Mouse (Mus musculus): ENCODE data around the gene Pdk2. TPM values are rescaled to one million over a fixed set of nuclear protein-coding genes. Genes with fewer than 3 reads are reported as not detected.
A peak's percentile ranks its signal among the peaks of the same experiment; 100 is the strongest.

The Pdk2 gene
- 9.7 and 15.3 TPM in 2 replicates for polyA plus RNA-seq (2016; fragmentation: Nextera tagmentation; extraction: Ambion mirVana)

GRCm38 (mm10) chr11:95041139-95041609 is at the start of gene Pdk2:
TSS of gene Pdk2 (minus strand) at chr11:95041354.
- no peaks in the 10 kb centered on the region for H3K36me3 ChIP-seq
- H3K4me1 ChIP-seq = peaks cover 40% of the 10 kb centered on the region
- H3K9me3 ChIP-seq (replicated peaks) = no peaks in the 10 kb centered on the region
- H3K27me3 ChIP-seq (ENCODE audit: low read depth, poor library complexity, severe bottlenecking) = peaks cover 27% of the 10 kb centered on the region
- WGBS = under 1% methylated on average over 41 of the region's 41 CpGs
- DNase-seq (ENCODE audit: low spot score) = peak; percentile 97
- H3K27ac ChIP-seq (replicated peaks) = peak within 1 kb of the TSS; percentile 74
- H3K4me3 ChIP-seq = peak within 1 kb of the TSS; percentile 76

- Histone ChIP-seq H3K4me3 (no peak overlapping the region), H3K9me3 (replicated peaks) (no peaks in the 10 kb centered on the region), H3K36me3 (no peaks in the 10 kb centered on the region), H3K27ac (replicated peaks) (no peak overlapping the region), H3K27me3 (ENCODE audit: low read depth, poor library complexity, severe bottlenecking) (0 out of 2 replicates have a peak, but pooled peaks cover 6% of the 10 kb centered on the region), H3K4me1 (peaks cover 42% of the 10 kb centered on the region)
- DNase-seq (ENCODE audit: low spot score) = no peak
- 86% methylated on average over 16 of the region's 16 CpGs for WGBS
Measured at GRCm38 (mm10) chr11:95088857-95089779, 48.0 kb upstream of the Pdk2 start.

GRCm38 (mm10) chr11:95088286-95088685 is 47.1 kb upstream of the Pdk2 start:
- Histone ChIP-seq H3K27ac (replicated peaks) (no peak overlapping the region), H3K36me3 (no peaks in the 10 kb centered on the region), H3K4me1 (peaks cover 46% of the 10 kb centered on the region), H3K4me3 (no peak overlapping the region), H3K9me3 (replicated peaks) (no peaks in the 10 kb centered on the region), H3K27me3 (ENCODE audit: low read depth, poor library complexity, severe bottlenecking) (0 out of 2 replicates have a peak, but pooled peaks cover 6% of the 10 kb centered on the region)
- no peak for DNase-seq (ENCODE audit: low spot score)
- 58% methylated on average over 7 of the region's 7 CpGs for WGBS

- WGBS = 70% methylated on average over 17 of the region's 17 CpGs
- no peak overlapping the region for H3K4me3 ChIP-seq
- DNase-seq (ENCODE audit: low spot score) = no peak
- no peaks in the 10 kb centered on the region for H3K36me3 ChIP-seq
- H3K27ac ChIP-seq (replicated peaks) = peak overlapping the region; percentile 29; the same call in 1 of the 2 replicates
- peaks cover 46% of the 10 kb centered on the region for H3K4me1 ChIP-seq
- 0 out of 2 replicates have a peak, but pooled peaks cover 6% of the 10 kb centered on the region for H3K27me3 ChIP-seq (ENCODE audit: low read depth, poor library complexity, severe bottlenecking)
- no peaks in the 10 kb centered on the region for H3K9me3 ChIP-seq (replicated peaks)
Measured at GRCm38 (mm10) chr11:95087301-95088228, 46.4 kb upstream of the Pdk2 start.

GRCm38 (mm10) chr11:95086229-95086628 is 45.1 kb upstream of the Pdk2 start:
- Histone ChIP-seq H3K36me3 (no peaks in the 10 kb centered on the region), H3K27ac (replicated peaks) (peak overlapping the region; percentile 68), H3K4me3 (no peak overlapping the region), H3K4me1 (peaks cover 46% of the 10 kb centered on the region), H3K27me3 (ENCODE audit: low read depth, poor library complexity, severe bottlenecking) (peaks cover 6% of the 10 kb centered on the region; the same call in 1 of the 2 replicates), H3K9me3 (replicated peaks) (no peaks in the 10 kb centered on the region)
- DNase-seq (ENCODE audit: low spot score) = no peak
- WGBS = 55% methylated on average over 5 of the region's 5 CpGs

- peaks cover 46% of the 10 kb centered on the region for H3K4me1 ChIP-seq
- WGBS = 18% methylated on average over 5 of the region's 5 CpGs
Measured at GRCm38 (mm10) chr11:95085710-95086109, 44.6 kb upstream of the Pdk2 start.

GRCm38 (mm10) chr11:95084811-95085382 is 43.7 kb upstream of the Pdk2 start:
- Histone ChIP-seq H3K27ac (replicated peaks) (no peak overlapping the region), H3K4me3 (no peak overlapping the region), H3K27me3 (ENCODE audit: low read depth, poor library complexity, severe bottlenecking) (peaks cover 10% of the 10 kb centered on the region), H3K36me3 (no peaks in the 10 kb centered on the region), H3K4me1 (peaks cover 46% of the 10 kb centered on the region), H3K9me3 (replicated peaks) (no peaks in the 10 kb centered on the region)
- WGBS = 38% methylated on average over 5 of the region's 5 CpGs
- DNase-seq (ENCODE audit: low spot score) = peak; percentile 47

More at GRCm38 (mm10) chr11:95085710-95086109, 44.6 kb upstream of the Pdk2 start:
- no peak for DNase-seq (ENCODE audit: low spot score)
- Histone ChIP-seq H3K36me3 (no peaks in the 10 kb centered on the region), H3K4me3 (no peak overlapping the region), H3K27me3 (ENCODE audit: low read depth, poor library complexity, severe bottlenecking) (peaks cover 6% of the 10 kb centered on the region; the same call in 1 of the 2 replicates), H3K9me3 (replicated peaks) (no peaks in the 10 kb centered on the region), H3K27ac (replicated peaks) (peak overlapping the region; percentile 68)

GRCm38 (mm10) chr11:95084175-95084574 is 43.0 kb upstream of the Pdk2 start:
- Histone ChIP-seq H3K27ac (replicated peaks) (no peak overlapping the region), H3K27me3 (ENCODE audit: low read depth, poor library complexity, severe bottlenecking) (peaks cover 18% of the 10 kb centered on the region), H3K4me3 (no peak overlapping the region), H3K36me3 (no peaks in the 10 kb centered on the region), H3K9me3 (replicated peaks) (no peaks in the 10 kb centered on the region), H3K4me1 (peaks cover 45% of the 10 kb centered on the region)
- DNase-seq (ENCODE audit: low spot score) = no peak
- WGBS = 27% methylated on average over 4 of the region's 4 CpGs

- no peak for DNase-seq (ENCODE audit: low spot score)
- H3K9me3 ChIP-seq (replicated peaks) = no peaks in the 10 kb centered on the region
- peaks cover 39% of the 10 kb centered on the region for H3K4me1 ChIP-seq
- H3K27me3 ChIP-seq (ENCODE audit: low read depth, poor library complexity, severe bottlenecking) = peaks cover 30% of the 10 kb centered on the region
- no peak overlapping the region for H3K27ac ChIP-seq (replicated peaks)
- H3K36me3 ChIP-seq = no peaks in the 10 kb centered on the region
- WGBS = 92% methylated on average over 7 of the region's 7 CpGs
- no peak overlapping the region for H3K4me3 ChIP-seq
Measured at GRCm38 (mm10) chr11:95082896-95083295, 41.7 kb upstream of the Pdk2 start.

GRCm38 (mm10) chr11:95080783-95081182 is 39.6 kb upstream of the Pdk2 start:
- no peaks in the 10 kb centered on the region for H3K9me3 ChIP-seq (replicated peaks)
- no peaks in the 10 kb centered on the region for H3K36me3 ChIP-seq
- H3K4me3 ChIP-seq = no peak overlapping the region
- WGBS = 85% methylated on average over 6 of the region's 6 CpGs
- H3K27ac ChIP-seq (replicated peaks) = no peak overlapping the region
- H3K27me3 ChIP-seq (ENCODE audit: low read depth, poor library complexity, severe bottlenecking) = peaks cover 45% of the 10 kb centered on the region
- peaks cover 35% of the 10 kb centered on the region for H3K4me1 ChIP-seq
- DNase-seq (ENCODE audit: low spot score) = no peak

- H3K4me1 ChIP-seq = peaks cover 33% of the 10 kb centered on the region
- H3K27me3 ChIP-seq (ENCODE audit: low read depth, poor library complexity, severe bottlenecking) = peaks cover 60% of the 10 kb centered on the region
Measured at GRCm38 (mm10) chr11:95079256-95079875, 38.2 kb upstream of the Pdk2 start.

More at GRCm38 (mm10) chr11:95079256-95079875, 38.2 kb upstream of the Pdk2 start:
- H3K4me3 ChIP-seq = no peak overlapping the region
- no peak for DNase-seq (ENCODE audit: low spot score)
- no peak overlapping the region for H3K27ac ChIP-seq (replicated peaks)
- 85% methylated on average over 6 of the region's 6 CpGs for WGBS
- H3K36me3 ChIP-seq = no peaks in the 10 kb centered on the region
- no peaks in the 10 kb centered on the region for H3K9me3 ChIP-seq (replicated peaks)

Data from midbrain, embryonic 10.5 days (tissue).